Mouse (Mus musculus) MEL (cell line): ENCODE measurements around the gene Fam204a. TPM values are rescaled to one million over a fixed set of nuclear protein-coding genes. Genes with fewer than 3 reads are reported as not detected.

ENCODE experiments used
- DNase-seq: peaks from one replicate; pipeline ENCODE4 v3.0.0; 2011; ENCODE audit warnings: low read depth, low spot score
- H3K27ac ChIP-seq: 2 replicates; pipeline ENCODE4 v1.5.1; 2012; ENCODE audit warnings: low read depth, mild to moderate bottlenecking, control low read depth, low read length, moderate library complexity; ENCODE audit not compliant: control insufficient read depth
- H3K27me3 ChIP-seq, 2 experiments: fragments of 150-350 bp in 1 of 2; sonication (generic) in 1 of 2; 2 replicates each; pipeline ENCODE4 v1.6.1; 2012; ENCODE audit warnings: low read length in 2 of 2, mild to moderate bottlenecking in 2 of 2, improper control_type of control experiment in 1 of 2, moderate library complexity in 1 of 2; ENCODE audit not compliant: insufficient read depth in 2 of 2, control insufficient read depth in 1 of 2
- H3K36me3 ChIP-seq, 2 experiments: 2 replicates each; pipeline ENCODE4 v1.6.1; 2012 to 2014; ENCODE audit warnings: low read length in 2 of 2, improper control_type of control experiment in 1 of 2, inconsistent platforms in 1 of 2, mild to moderate bottlenecking in 1 of 2; ENCODE audit not compliant: insufficient read depth in 2 of 2, control insufficient read depth in 1 of 2
- H3K4me1 ChIP-seq, 2 experiments: fragments of 150-350 bp in 1 of 2; sonication (generic) in 1 of 2; 2 replicates each; pipeline ENCODE4 v1.6.1; 2012; ENCODE audit warnings: low read length in 2 of 2, improper control_type of control experiment in 1 of 2, mild to moderate bottlenecking in 1 of 2; ENCODE audit not compliant: insufficient read depth in 2 of 2, control insufficient read depth in 1 of 2
- H3K4me3 ChIP-seq, 2 experiments: fragments of 150-350 bp in 1 of 2; sonication (generic) in 1 of 2; 2 replicates each; pipeline ENCODE4 v1.5.1; 2012; ENCODE audit warnings: low read depth in 2 of 2, low read length in 2 of 2, mild to moderate bottlenecking in 2 of 2, moderate library complexity in 2 of 2, control low read depth in 1 of 2, improper control_type of control experiment in 1 of 2; ENCODE audit not compliant: control insufficient read depth in 1 of 2, insufficient read depth in 1 of 2
- H3K79me2 ChIP-seq: 2 replicates; pipeline ENCODE4 v1.6.1; 2012; ENCODE audit warnings: mild to moderate bottlenecking, low read length, moderate library complexity; ENCODE audit not compliant: control insufficient read depth, poor library complexity, insufficient read depth
- H3K9ac ChIP-seq: 2 replicates; pipeline ENCODE4 v1.6.1; 2012; ENCODE audit warnings: low read depth, mild to moderate bottlenecking, control low read depth, low read length, moderate library complexity; ENCODE audit not compliant: control insufficient read depth, poor library complexity, severe bottlenecking
- H3K9me3 ChIP-seq: fragments of 150-350 bp; sonication (generic); replicated peaks from 2 replicates; pipeline ENCODE4 v1.6.1; 2012; ENCODE audit warnings: mild to moderate bottlenecking, low read length, improper control_type of control experiment, moderate library complexity; ENCODE audit not compliant: insufficient read depth
- BHLHE40 ChIP-seq: IDR thresholded peaks from 2 replicates; pipeline ENCODE4 v1.6.1; 2012; ENCODE audit warnings: low read depth, mild to moderate bottlenecking, inconsistent platforms, low read length, improper control_type of control experiment, borderline replicate concordance
- EP300 ChIP-seq, 2 experiments: IDR thresholded peaks; 2 replicates each; pipeline ENCODE4 v1.6.1; 2011; ENCODE audit warnings: improper control_type of control experiment in 2 of 2, low read length in 2 of 2, low read depth in 1 of 2, mild to moderate bottlenecking in 1 of 2
- ETS1 ChIP-seq: IDR thresholded peaks from 2 replicates; pipeline ENCODE4 v1.6.1; 2012; ENCODE audit warnings: low read depth, mild to moderate bottlenecking, inconsistent platforms, low read length, improper control_type of control experiment, moderate library complexity
- JUND ChIP-seq: IDR thresholded peaks from 2 replicates; pipeline ENCODE4 v1.6.1; 2011; ENCODE audit warnings: low read depth, mild to moderate bottlenecking, improper control_type of control experiment, low read length
- KAT2A ChIP-seq: conservative IDR thresholded peaks from 2 replicates; pipeline ENCODE4 v1.6.1; 2012; ENCODE audit warnings: low read depth, low read length, improper control_type of control experiment, inconsistent platforms
- MAFK ChIP-seq: IDR thresholded peaks from 2 replicates; pipeline ENCODE4 v1.6.1; 2011; ENCODE audit warnings: low read depth, mild to moderate bottlenecking, low read length, improper control_type of control experiment, borderline replicate concordance
- MAX ChIP-seq: IDR thresholded peaks from 2 replicates; pipeline ENCODE4 v1.6.1; 2011; ENCODE audit warnings: low read length, improper control_type of control experiment
- MEF2A ChIP-seq: IDR thresholded peaks from 2 replicates; pipeline ENCODE4 v1.6.1; 2014; ENCODE audit warnings: low read depth, mild to moderate bottlenecking, inconsistent platforms, low read length, improper control_type of control experiment; ENCODE audit not compliant: poor library complexity, insufficient replicate concordance, severe bottlenecking; ENCODE audit errors: extremely low read depth
- MXI1 ChIP-seq: IDR thresholded peaks from 2 replicates; pipeline ENCODE4 v1.6.1; 2011; ENCODE audit warnings: mild to moderate bottlenecking, low read depth, low read length, improper control_type of control experiment
- MYB ChIP-seq: IDR thresholded peaks from 2 replicates; pipeline ENCODE4 v1.6.1; 2011; ENCODE audit warnings: mild to moderate bottlenecking, low read depth, low read length, improper control_type of control experiment
- NELFE ChIP-seq: IDR thresholded peaks from 2 replicates; pipeline ENCODE4 v1.6.1; 2011; ENCODE audit warnings: low read depth, low read length, improper control_type of control experiment
- NRF1 ChIP-seq: IDR thresholded peaks from 2 replicates; pipeline ENCODE4 v1.6.1; 2014; ENCODE audit warnings: low read depth, mild to moderate bottlenecking, inconsistent platforms, low read length, improper control_type of control experiment, moderate library complexity; ENCODE audit not compliant: poor library complexity, insufficient read depth, severe bottlenecking
- RCOR1 ChIP-seq: IDR thresholded peaks from 2 replicates; pipeline ENCODE4 v1.6.1; 2012; ENCODE audit warnings: low read depth, mild to moderate bottlenecking, inconsistent platforms, low read length, improper control_type of control experiment
- SIN3A ChIP-seq: IDR thresholded peaks from 2 replicates; pipeline ENCODE4 v1.6.1; 2012; ENCODE audit warnings: low read length, improper control_type of control experiment, inconsistent platforms
- TCF12 ChIP-seq: IDR thresholded peaks from 2 replicates; pipeline ENCODE4 v1.6.1; 2014; ENCODE audit warnings: low read depth, mild to moderate bottlenecking, inconsistent platforms, low read length, improper control_type of control experiment, moderate library complexity
- ZMIZ1 ChIP-seq: IDR thresholded peaks from 2 replicates; pipeline ENCODE4 v1.6.1; 2012; ENCODE audit warnings: low read depth, mild to moderate bottlenecking, inconsistent platforms, low read length, improper control_type of control experiment, moderate library complexity
- ZNF384 ChIP-seq: IDR thresholded peaks from 2 replicates; pipeline ENCODE4 v1.6.1; 2012; ENCODE audit warnings: low read depth, mild to moderate bottlenecking, inconsistent platforms, low read length, improper control_type of control experiment
- polyA plus RNA-seq, 2 experiments: library from polyadenylated mRNA; stranded (reverse) in 1 of 2; unstranded in 1 of 2; fragments of >175 nt in 1 of 2; fragments of >200 nt in 1 of 2; gene quantifications; 2 replicates each; pipeline versions ENCODE4 v1.2.1 to v1.2.4; 2012; ENCODE audit warnings: low replicate concordance in 2 of 2, low read depth in 1 of 2; ENCODE audit not compliant: insufficient read length in 2 of 2, insufficient read depth in 1 of 2, missing spikeins in 1 of 2
- total RNA-seq: library from RNA; depleted of rRNA; stranded (reverse); fragments of 300-350 nt; gene quantifications from 2 replicates; pipeline ENCODE4 v1.2.3, GENCODE M21; 2012

Gene Fam204a
- total and polyA plus RNA-seq, 3 experiments: 51.2 to 54.0 TPM; not detected in 1

- peaks cover 10 to 16% of the 10 kb centered on the region in 2 experiments; a peak in 3 of 4 replicates for H3K36me3 ChIP-seq
- peaks cover 8% of the 10 kb centered on the region for H3K79me2 ChIP-seq
- H3K9me3 ChIP-seq: no peaks in the 10 kb centered on the region
- no peak for TF ChIP-seq NRF1
- TF ChIP-seq MYB: no peak
- TF ChIP-seq BHLHE40: no peak
- no peak for TF ChIP-seq KAT2A
- no peak for TF ChIP-seq ZNF384
- TF ChIP-seq JUND: no peak
- DNase-seq: no peak
- no peak overlapping the region for H3K27ac ChIP-seq
- H3K4me1 ChIP-seq: peaks cover 3 to 8% of the 10 kb centered on the region in 2 experiments; a peak in 3 of 4 replicates
- H3K4me3 ChIP-seq: no peak overlapping the region
- H3K27me3 ChIP-seq: no peaks in the 10 kb centered on the region
- no peak overlapping the region for H3K9ac ChIP-seq
These were observed 7.1 kb downstream of the Fam204a start for GRCm38 (mm10) chr19:60219395-60219794.

- peak; percentile 77 for DNase-seq
- no peaks in the 10 kb centered on the region for H3K9me3 ChIP-seq
- no peaks in the 10 kb centered on the region for H3K79me2 ChIP-seq
- H3K27me3 ChIP-seq: no peaks in the 10 kb centered on the region
- no peak overlapping the region for H3K4me3 ChIP-seq
- TF ChIP-seq JUND (no peak), NELFE (no peak), ZMIZ1 (no peak), SIN3A (peak; percentile 53), MXI1 (no peak), TCF12 (0 out of 2 replicates have a peak, but pooled peaks have one; percentile 38), MAFK (no peak), RCOR1 (peak; percentile 27; the same call in 1 of the 2 replicates), ETS1 (peak; percentile 45; the same call in 1 of the 2 replicates), EP300 (IDR thresholded peaks at IDR 0.05; ENCODE audit: low read depth in 1 of 2, low read length in 2 of 2) (peak; percentile 33 to 41; a peak in 2 of 4 replicates), ZNF384 (0 out of 2 replicates have a peak, but pooled peaks have one; percentile 34), MEF2A (no peak), MAX (no peak)
- H3K36me3 ChIP-seq: peaks cover 5 to 14% of the 10 kb centered on the region in 2 experiments
- no peak overlapping the region for H3K27ac ChIP-seq
- no peak overlapping the region for H3K9ac ChIP-seq
- H3K4me1 ChIP-seq: peaks cover 3% of the 10 kb centered on the region in 2 experiments; a peak in 2 of 4 replicates
These were observed 8.5 kb downstream of the Fam204a start for GRCm38 (mm10) chr19:60217985-60218384.
